Mouse (Mus musculus): ENCODE results near the gene Rcan3. TPM values are rescaled to one million over a fixed set of nuclear protein-coding genes. Genes with fewer than 3 reads are reported as not detected.

Gene Rcan3
- polyA plus RNA-seq, 1 experiment = 9.2 TPM

DNA sequence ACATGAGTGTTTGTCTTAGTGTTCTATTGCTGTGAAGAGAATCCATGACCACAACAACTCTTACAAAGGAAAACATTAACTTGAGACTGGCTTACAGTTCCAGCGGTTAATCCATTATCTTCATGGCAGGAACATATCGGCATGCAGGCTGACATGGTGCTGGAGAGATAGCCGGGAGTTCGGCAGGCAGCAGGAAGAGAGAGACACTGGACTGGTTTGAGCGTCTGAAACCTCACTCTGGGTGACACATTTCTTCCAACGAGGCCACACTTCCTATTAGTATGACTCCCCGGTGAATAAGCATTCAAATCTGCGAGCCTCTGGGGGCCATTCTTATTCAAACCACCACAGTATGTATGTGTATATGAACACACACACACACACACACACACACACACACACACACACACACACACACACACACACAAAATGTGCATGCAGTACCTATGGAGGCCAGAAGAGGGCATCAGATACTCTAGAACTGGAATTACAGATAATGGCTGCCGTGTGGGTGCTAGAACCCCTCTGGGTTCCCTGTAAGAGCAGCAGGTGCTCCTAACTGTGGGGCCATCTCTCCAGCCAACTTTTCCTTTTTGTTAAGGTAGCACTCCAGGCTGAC, 6.4 kb upstream of the Rcan3 start:
- H3K79me2 ChIP-seq (ENCODE audit: control insufficient read depth, insufficient read depth) = no peaks in the 10 kb centered on the region
- no peaks in the 10 kb centered on the region for H3K27me3 ChIP-seq (ENCODE audit: control insufficient read depth, insufficient read depth, insufficient read length)
- H3K4me2 ChIP-seq (ENCODE audit: low read depth) = no peak overlapping the region
- no peaks in the 10 kb centered on the region for H3K36me3 ChIP-seq (ENCODE audit: control insufficient read depth, insufficient read depth)
- H3K4me3 ChIP-seq = no peak overlapping the region
- no peak overlapping the region for H3ac ChIP-seq (ENCODE audit: control insufficient read depth, insufficient read length)
- TF ChIP-seq POLR2AphosphoS2 (IDR thresholded peaks at IDR 0.05; ENCODE audit: insufficient read length, low read depth) = no peak
- TF ChIP-seq SRF (IDR thresholded peaks at IDR 0.05; ENCODE audit: control insufficient read depth, insufficient read length, low read depth) = no peak
- TF ChIP-seq REST (IDR thresholded peaks at IDR 0.05; ENCODE audit: insufficient read depth, insufficient read length) = no peak
- TF ChIP-seq E2F4 (IDR thresholded peaks at IDR 0.05; ENCODE audit: insufficient read depth) = no peak
- no peak for TF ChIP-seq MYOD1 (IDR thresholded peaks at IDR 0.05; ENCODE audit: control insufficient read depth in 1 of 3, insufficient read length in 2 of 3, low read depth in 2 of 3)
- TF ChIP-seq TCF3 (IDR thresholded peaks at IDR 0.05; ENCODE audit: insufficient read length, low read depth) = no peak
- no peak for TF ChIP-seq CEBPB (IDR thresholded peaks at IDR 0.05; ENCODE audit: insufficient read depth, poor library complexity, severe bottlenecking)
- no peak for TF ChIP-seq TCF12 (IDR thresholded peaks at IDR 0.05; ENCODE audit: insufficient read depth, poor library complexity, severe bottlenecking)
- TF ChIP-seq USF1 (IDR thresholded peaks at IDR 0.05; ENCODE audit: low read depth) = no peak

- no peak overlapping the region for H3K4me3 ChIP-seq
- TF ChIP-seq POLR2A (IDR thresholded peaks at IDR 0.05; ENCODE audit: insufficient read length, low read depth) (peak; percentile 36), USF1 (IDR thresholded peaks at IDR 0.05; ENCODE audit: low read depth) (no peak)
Measured at GRCm38 (mm10) chr4:135439188-135439647, 5.6 kb upstream of the Rcan3 start.

GRCm38 (mm10) chr4:135437924-135438323, 4.3 kb upstream of the Rcan3 start:
- Histone ChIP-seq H3K4me2 (ENCODE audit: low read depth) (no peak overlapping the region), H3K27me3 (ENCODE audit: control insufficient read depth, insufficient read depth, insufficient read length) (no peaks in the 10 kb centered on the region), H3K79me2 (ENCODE audit: control insufficient read depth, insufficient read depth) (no peaks in the 10 kb centered on the region), H3K4me3 (no peak overlapping the region), H3K36me3 (ENCODE audit: control insufficient read depth, insufficient read depth) (no peaks in the 10 kb centered on the region), H3ac (ENCODE audit: control insufficient read depth, insufficient read length) (no peak overlapping the region)
- TF ChIP-seq TCF12 (IDR thresholded peaks at IDR 0.05; ENCODE audit: insufficient read depth, poor library complexity, severe bottlenecking) = no peak
- TF ChIP-seq E2F4 (IDR thresholded peaks at IDR 0.05; ENCODE audit: insufficient read depth) = no peak
- TF ChIP-seq SRF (IDR thresholded peaks at IDR 0.05; ENCODE audit: control insufficient read depth, insufficient read length, low read depth) = no peak
- no peak for TF ChIP-seq CEBPB (IDR thresholded peaks at IDR 0.05; ENCODE audit: insufficient read depth, poor library complexity, severe bottlenecking)
- TF ChIP-seq POLR2A (IDR thresholded peaks at IDR 0.05; ENCODE audit: insufficient read length, low read depth) = no peak
- no peak for TF ChIP-seq MYOD1 (IDR thresholded peaks at IDR 0.05; ENCODE audit: control insufficient read depth in 1 of 3, insufficient read length in 2 of 3, low read depth in 2 of 3)
- TF ChIP-seq REST (IDR thresholded peaks at IDR 0.05; ENCODE audit: insufficient read depth, insufficient read length) = no peak
- TF ChIP-seq TCF3 (IDR thresholded peaks at IDR 0.05; ENCODE audit: insufficient read length, low read depth) = no peak
- no peak for TF ChIP-seq POLR2AphosphoS2 (IDR thresholded peaks at IDR 0.05; ENCODE audit: insufficient read length, low read depth)
- TF ChIP-seq USF1 (IDR thresholded peaks at IDR 0.05; ENCODE audit: low read depth) = no peak
- TF ChIP-seq MYOG (IDR thresholded peaks at IDR 0.05; ENCODE audit: control insufficient read depth in 1 of 3, insufficient read depth in 1 of 3, insufficient read length in 2 of 3, low read depth in 2 of 3) = no peak
- no peak for TF ChIP-seq MAX (IDR thresholded peaks at IDR 0.05; ENCODE audit: low read depth)

More at GRCm38 (mm10) chr4:135439188-135439647, 5.6 kb upstream of the Rcan3 start:
- Histone ChIP-seq H3ac (ENCODE audit: control insufficient read depth, insufficient read length) (no peak overlapping the region), H3K4me2 (ENCODE audit: low read depth) (peak overlapping the region; percentile 57), H3K27me3 (ENCODE audit: control insufficient read depth, insufficient read depth, insufficient read length) (no peaks in the 10 kb centered on the region), H3K36me3 (ENCODE audit: control insufficient read depth, insufficient read depth) (no peaks in the 10 kb centered on the region), H3K79me2 (ENCODE audit: control insufficient read depth, insufficient read depth) (no peaks in the 10 kb centered on the region)

- Histone ChIP-seq H3K27me3 (ENCODE audit: control insufficient read depth, insufficient read depth, insufficient read length) (no peaks in the 10 kb centered on the region), H3K79me2 (ENCODE audit: control insufficient read depth, insufficient read depth) (no peaks in the 10 kb centered on the region), H3K36me3 (ENCODE audit: control insufficient read depth, insufficient read depth) (no peaks in the 10 kb centered on the region), H3ac (ENCODE audit: control insufficient read depth, insufficient read length) (no peak overlapping the region), H3K4me2 (ENCODE audit: low read depth) (no peak overlapping the region), H3K4me3 (no peak overlapping the region)
- TF ChIP-seq POLR2A (IDR thresholded peaks at IDR 0.05; ENCODE audit: insufficient read length, low read depth) = no peak
- TF ChIP-seq E2F4 (IDR thresholded peaks at IDR 0.05; ENCODE audit: insufficient read depth) = no peak
- no peak for TF ChIP-seq MYOG (IDR thresholded peaks at IDR 0.05; ENCODE audit: control insufficient read depth in 1 of 3, insufficient read depth in 1 of 3, insufficient read length in 2 of 3, low read depth in 2 of 3)
- TF ChIP-seq TCF12 (IDR thresholded peaks at IDR 0.05; ENCODE audit: insufficient read depth, poor library complexity, severe bottlenecking) = no peak
- TF ChIP-seq MAX (IDR thresholded peaks at IDR 0.05; ENCODE audit: low read depth) = no peak
- TF ChIP-seq REST (IDR thresholded peaks at IDR 0.05; ENCODE audit: insufficient read depth, insufficient read length) = no peak
- no peak for TF ChIP-seq SRF (IDR thresholded peaks at IDR 0.05; ENCODE audit: control insufficient read depth, insufficient read length, low read depth)
- no peak for TF ChIP-seq USF1 (IDR thresholded peaks at IDR 0.05; ENCODE audit: low read depth)
- TF ChIP-seq CEBPB (IDR thresholded peaks at IDR 0.05; ENCODE audit: insufficient read depth, poor library complexity, severe bottlenecking) = no peak
- TF ChIP-seq POLR2AphosphoS2 (IDR thresholded peaks at IDR 0.05; ENCODE audit: insufficient read length, low read depth) = no peak
Measured at GRCm38 (mm10) chr4:135436291-135436690, 2.6 kb upstream of the Rcan3 start.

DNA sequence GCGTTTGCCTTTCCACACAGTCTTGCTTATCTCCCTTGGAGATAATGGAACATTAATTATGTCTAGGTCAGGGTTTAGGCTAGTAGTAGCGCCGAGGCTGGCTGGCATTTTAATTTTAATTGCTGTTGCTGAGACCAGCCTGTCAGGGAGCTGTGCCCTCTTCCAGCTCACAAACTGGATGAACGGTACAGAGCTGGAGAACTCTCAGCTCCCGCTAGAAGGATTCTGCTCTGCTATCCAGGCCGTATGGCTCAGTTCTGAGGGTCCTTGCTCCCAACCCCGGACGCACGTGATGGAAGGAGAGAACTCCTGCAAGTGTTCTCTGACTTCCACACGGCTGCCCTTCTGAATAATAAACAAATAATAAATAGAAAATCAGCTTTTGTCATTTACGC, 739 bp upstream of the Rcan3 start:
- peak overlapping the region; percentile 32 for H3K4me3 ChIP-seq
- no peak overlapping the region for H3ac ChIP-seq (ENCODE audit: control insufficient read depth, insufficient read length)
- H3K79me2 ChIP-seq (ENCODE audit: control insufficient read depth, insufficient read depth) = no peaks in the 10 kb centered on the region
- peak overlapping the region; percentile 75 for H3K4me2 ChIP-seq (ENCODE audit: low read depth)
- TF ChIP-seq SRF (IDR thresholded peaks at IDR 0.05; ENCODE audit: control insufficient read depth, insufficient read length, low read depth) = no peak
- no peak for TF ChIP-seq CEBPB (IDR thresholded peaks at IDR 0.05; ENCODE audit: insufficient read depth, poor library complexity, severe bottlenecking)
- no peak for TF ChIP-seq POLR2AphosphoS2 (IDR thresholded peaks at IDR 0.05; ENCODE audit: insufficient read length, low read depth)
- no peak for TF ChIP-seq TCF12 (IDR thresholded peaks at IDR 0.05; ENCODE audit: insufficient read depth, poor library complexity, severe bottlenecking)
- no peak for TF ChIP-seq MYOG (IDR thresholded peaks at IDR 0.05; ENCODE audit: control insufficient read depth in 1 of 3, insufficient read depth in 1 of 3, insufficient read length in 2 of 3, low read depth in 2 of 3)
- TF ChIP-seq USF1 (IDR thresholded peaks at IDR 0.05; ENCODE audit: low read depth) = no peak
- TF ChIP-seq TCF3 (IDR thresholded peaks at IDR 0.05; ENCODE audit: insufficient read length, low read depth) = no peak
- TF ChIP-seq REST (IDR thresholded peaks at IDR 0.05; ENCODE audit: insufficient read depth, insufficient read length) = no peak
- TF ChIP-seq E2F4 (IDR thresholded peaks at IDR 0.05; ENCODE audit: insufficient read depth) = no peak
- H3K36me3 ChIP-seq (ENCODE audit: control insufficient read depth, insufficient read depth) = no peaks in the 10 kb centered on the region
- no peaks in the 10 kb centered on the region for H3K27me3 ChIP-seq (ENCODE audit: control insufficient read depth, insufficient read depth, insufficient read length)
